Mouse (Mus musculus) spleen, postnatal 36 days (tissue): ENCODE results near the gene Syne4.

Source experiments
- DNase-seq, 2 experiments: peaks; one replicate each; pipeline ENCODE4 v3.0.0; 2022; ENCODE audit warnings: low spot score in 2 of 2, mixed read lengths in 1 of 2

Gene Syne4

DNA sequence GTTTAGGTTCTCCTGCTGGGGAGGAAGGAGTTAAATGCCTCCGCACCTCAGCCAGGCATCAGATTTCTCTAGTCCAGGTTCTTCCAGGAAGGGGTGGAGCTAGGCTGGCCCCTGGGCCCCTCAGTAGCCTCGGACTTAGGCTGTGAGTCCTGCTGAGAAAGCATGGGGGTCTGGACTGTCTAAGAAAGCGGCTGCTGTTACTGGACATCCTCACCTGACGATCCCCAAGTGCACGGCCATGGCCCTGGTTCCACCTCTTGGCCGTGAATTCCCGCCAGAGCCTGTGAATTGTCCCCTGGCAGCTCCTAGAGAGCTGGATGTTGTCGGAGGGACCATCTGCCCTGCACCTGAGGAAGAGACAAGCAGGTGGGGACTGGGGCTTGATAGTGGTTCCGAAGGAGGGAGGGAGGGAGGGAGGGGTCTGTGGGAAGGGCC is at the start of gene Syne4:
Gene Syne4, plus strand, starts transcription at position 87 of the 435 bp plus-strand sequence.
- no peak for DNase-seq

- no peak for DNase-seq
Observed at GRCm38 (mm10) chr7:30265041-30265440, 49.6 kb upstream of the Syne4 start.

GRCm38 (mm10) chr7:30265531-30265930 is 49.1 kb upstream of the Syne4 start:
- DNase-seq, result no peak

GRCm38 (mm10) chr7:30265935-30266334 is 48.7 kb upstream of the Syne4 start:
- no peak for DNase-seq

DNA sequence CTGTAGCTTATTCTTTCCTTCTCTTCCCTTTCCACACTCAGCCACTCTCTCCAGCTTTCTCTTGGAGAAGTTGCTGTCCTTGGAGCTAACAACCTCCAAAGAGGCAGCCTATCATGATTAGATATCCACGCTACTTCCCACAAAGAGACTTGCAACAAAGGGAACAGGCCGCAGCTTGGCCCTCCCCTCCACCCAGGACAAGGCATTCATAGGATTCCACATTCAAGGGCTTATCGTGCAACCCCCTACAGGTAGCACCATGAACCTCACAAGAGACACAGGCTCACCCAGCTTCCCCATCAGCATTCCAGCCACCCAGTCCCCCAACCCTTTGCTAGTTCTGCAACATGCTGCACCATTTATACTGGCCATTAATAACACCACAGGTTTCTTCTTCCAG is 47.8 kb upstream of the Syne4 start:
- DNase-seq, result no peak

DNA sequence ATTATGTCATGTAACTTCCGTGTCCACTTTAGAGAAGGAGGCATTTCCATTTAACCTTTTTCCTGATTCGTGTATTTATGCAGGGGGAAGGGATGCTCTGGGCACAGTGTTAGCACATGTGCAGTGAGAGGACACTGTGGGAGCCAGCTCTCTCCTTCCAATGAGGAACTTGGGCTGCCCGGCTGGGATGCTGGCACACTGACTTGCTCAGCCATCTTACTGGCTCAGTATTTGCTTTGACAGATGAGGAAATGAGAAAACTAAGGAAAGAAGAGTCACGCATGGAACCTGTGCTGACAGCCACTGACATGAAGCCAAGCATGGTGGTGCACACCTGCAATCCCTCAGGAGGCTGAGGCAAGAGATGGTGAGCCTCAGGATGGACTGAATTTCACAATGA is 45.0 kb upstream of the Syne4 start:
- no peak for DNase-seq

GRCm38 (mm10) chr7:30274383-30274782 is 40.2 kb upstream of the Syne4 start:
- no peak for DNase-seq

GRCm38 (mm10) chr7:30278911-30279310 is 35.7 kb upstream of the Syne4 start:
- no peak for DNase-seq

- no peak for DNase-seq
Observed at GRCm38 (mm10) chr7:30279536-30279935, 35.1 kb upstream of the Syne4 start.

- DNase-seq, result peak; percentile 90 to 93
Observed at GRCm38 (mm10) chr7:30279951-30280669, 34.5 kb upstream of the Syne4 start, which contains the start of the genes Thap8 and Wdr62. Thap8 (plus strand) TSS chr7:30280094. Wdr62 (minus strand) TSS chr7:30280419.

- peak; percentile 75 to 83 for DNase-seq
Observed at GRCm38 (mm10) chr7:30280670-30281138, 33.9 kb upstream of the Syne4 start.

DNA sequence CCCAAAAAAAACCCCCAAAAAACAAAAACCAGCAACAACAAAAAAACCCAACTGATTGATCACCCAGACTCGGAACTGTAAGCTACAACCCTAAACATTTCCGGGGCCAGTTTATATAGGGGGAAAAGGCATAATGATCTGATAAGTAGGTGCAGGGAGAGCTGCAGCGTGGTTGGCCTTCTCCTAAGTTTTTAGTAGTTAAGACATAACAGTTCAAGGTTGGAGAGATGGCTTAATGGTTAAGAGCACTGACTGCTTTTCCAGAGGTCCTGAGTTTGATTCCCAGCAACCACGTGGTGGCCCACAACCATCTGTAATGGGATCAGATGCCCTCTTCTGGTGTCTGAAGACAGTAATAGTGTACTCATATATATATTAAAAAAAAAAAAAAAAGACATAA is 33.1 kb upstream of the Syne4 start:
- DNase-seq, result no peak

DNA sequence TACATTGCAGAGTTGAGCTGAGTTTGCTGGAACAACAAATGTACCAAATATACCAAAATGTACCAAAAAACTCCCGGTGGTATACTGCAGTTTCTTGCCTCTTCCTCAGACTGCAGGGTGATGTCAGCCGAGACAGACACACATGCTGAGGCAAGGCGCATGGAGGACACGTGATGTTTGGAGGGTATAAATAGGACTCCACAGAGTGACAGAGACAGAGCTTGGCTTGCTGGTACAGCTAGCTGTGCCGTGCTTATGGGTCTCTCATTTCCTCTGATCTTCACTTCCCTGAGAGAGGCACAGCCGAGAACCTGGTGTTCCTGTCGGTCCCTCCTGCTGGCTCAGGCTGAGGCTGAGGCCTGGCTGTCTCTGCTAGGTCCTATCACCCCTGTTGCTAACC is 31.9 kb upstream of the Syne4 start:
- DNase-seq, result no peak

- no peak for DNase-seq
Observed at GRCm38 (mm10) chr7:30286701-30287410, 27.8 kb upstream of the Syne4 start.

DNA sequence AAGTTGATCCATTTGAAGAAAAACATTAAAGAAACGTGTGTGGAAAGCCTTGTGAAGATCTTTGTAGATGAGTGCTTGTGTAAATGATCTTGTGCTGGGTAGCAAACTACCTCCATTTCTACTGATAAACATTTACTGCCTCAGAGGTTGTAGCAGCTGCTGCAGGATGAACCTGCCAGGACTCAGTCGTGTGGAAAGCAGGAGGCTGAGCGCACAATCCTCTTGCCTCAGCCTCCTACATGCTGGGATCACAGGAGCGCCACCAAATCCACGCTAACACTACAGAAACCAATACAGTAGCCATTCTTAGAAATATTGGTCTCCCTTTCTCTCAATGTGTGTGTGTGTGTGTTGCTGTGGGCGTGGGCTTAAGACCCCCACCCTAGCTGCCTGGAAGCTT is 26.6 kb upstream of the Syne4 start:
- DNase-seq, result no peak

DNA sequence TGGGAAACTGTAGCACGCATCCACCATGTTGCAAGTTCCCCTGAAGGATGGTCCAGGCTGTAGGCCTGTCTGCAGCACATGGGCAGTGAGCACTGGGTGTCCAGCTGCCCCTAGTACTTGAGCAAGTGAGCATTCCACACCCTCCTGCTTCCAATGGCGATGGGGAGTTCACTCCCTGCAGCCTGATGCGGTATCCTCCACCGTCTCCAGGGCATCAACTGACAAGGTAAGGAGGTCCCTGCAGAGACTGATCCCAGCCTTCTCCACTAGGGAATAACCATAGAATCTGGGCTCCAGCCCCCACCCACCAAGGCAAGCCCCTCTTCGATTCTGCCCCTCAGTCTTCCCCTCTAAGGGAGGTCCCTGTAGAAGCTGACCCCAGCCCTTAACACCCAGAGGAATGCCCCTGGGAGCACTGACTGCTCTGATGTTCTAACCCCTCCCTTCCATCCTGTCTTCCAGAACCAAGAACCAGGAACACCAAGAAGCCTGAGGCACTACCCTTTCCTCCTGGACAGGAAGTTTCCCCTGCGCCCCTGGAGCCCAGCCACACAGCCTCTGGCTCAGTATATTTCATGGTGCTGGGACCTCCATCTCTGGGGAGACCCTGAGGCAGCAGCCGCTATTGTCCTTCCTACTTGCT is 25.4 kb upstream of the Syne4 start:
- no peak for DNase-seq

GRCm38 (mm10) chr7:30289714-30290399 is 24.8 kb upstream of the Syne4 start:
- no peak for DNase-seq

DNA sequence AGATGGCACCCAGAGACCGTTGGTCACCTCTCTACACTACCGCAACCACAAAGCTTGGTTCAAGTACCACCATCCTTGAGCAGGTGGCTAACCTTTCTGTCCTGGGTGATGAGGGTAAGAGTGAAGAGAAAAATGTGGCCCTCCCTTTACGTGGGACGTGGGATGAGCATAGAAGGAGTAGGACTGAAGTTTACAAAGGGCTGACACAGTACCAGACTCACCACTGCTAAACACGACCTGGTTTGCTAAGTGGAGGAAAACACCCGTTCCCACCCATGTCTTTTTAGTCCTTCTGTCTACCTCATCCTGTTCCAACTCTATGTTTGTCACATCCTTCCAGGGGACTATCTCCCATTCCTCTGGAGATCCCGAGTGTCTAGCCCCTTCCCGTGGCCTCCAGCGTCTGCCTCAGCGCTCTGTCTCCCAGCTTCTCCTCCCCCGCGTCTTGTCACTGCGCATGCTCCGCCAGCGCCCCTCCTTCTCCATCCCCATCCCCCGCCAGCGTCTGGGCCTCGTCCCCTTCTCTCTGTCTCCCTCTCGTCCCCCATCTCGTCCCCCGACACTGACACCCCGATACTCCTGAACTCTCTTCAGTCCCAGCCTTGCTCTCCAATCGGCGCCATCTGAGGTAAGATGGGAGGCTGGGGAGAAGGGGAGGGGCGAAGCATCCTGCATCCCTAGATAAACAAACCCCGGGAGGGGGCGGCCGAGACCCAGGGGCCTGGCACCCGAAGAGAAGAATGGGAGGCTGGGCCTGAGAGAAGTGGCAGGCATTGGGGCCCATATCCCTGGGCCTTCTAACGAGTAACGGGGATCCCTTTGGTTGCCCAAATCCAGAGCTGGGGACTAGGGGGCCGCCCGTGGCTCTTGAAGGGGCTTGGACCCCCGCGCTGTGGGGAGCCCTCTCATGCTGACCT is 23.1 kb upstream of the Syne4 start, which contains the start of gene Clip3:
Gene Clip3, plus strand, starts transcription at position 514 of the 917 bp plus-strand sequence.
- no peak for DNase-seq

GRCm38 (mm10) chr7:30293795-30294194 is 20.8 kb upstream of the Syne4 start:
- no peak for DNase-seq

- no peak for DNase-seq
Observed at GRCm38 (mm10) chr7:30294296-30294695, 20.3 kb upstream of the Syne4 start.

DNA sequence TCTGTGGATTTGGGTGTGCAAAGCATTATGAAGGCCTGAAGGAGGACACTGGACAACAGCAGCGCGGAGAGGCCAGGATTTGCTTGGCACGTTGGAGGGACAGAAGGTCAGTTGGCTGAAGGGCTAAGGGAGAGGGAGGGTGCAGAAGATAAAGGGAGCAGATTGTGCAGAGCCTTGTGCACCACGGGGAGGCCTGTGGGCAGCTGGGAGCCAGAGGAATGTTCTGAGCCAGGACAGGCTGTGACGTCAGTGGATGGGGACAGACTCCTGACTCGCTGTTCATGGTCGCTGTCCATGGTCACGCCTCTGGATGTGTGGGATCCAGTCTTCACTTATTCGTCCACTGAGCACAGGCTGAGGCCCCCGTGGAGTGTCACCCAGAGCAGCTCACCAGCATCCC is 19.5 kb upstream of the Syne4 start:
- DNase-seq, result no peak
